Mouse (Mus musculus): ENCODE results near the gene Dlg5.

Dlg5 gene

GRCm38 (mm10) chr14:24132092-24132491 lies 113.6 kb downstream of the Dlg5 start:
- DNase-seq (ENCODE audit: low read depth in 1 of 2, low spot score in 2 of 2), result no peak

DNA sequence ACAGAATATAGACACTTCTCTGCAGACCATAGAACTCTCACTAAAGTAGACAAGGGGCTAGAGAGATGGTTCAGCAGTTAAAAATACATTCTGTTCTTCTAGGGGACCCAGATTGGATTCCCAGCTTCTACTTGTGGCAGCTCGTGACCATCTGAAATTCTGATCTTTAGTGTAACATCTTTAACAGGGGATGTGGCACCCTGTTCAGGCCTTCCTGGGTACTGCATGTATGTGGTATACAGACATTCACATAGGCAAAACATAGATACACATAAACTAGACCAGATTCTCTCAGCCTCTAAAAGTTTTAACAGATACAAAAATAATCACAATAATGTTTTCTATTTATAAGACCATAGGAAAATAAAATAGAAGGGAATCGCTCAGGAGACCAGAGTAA lies 120.7 kb downstream of the Dlg5 start:
- DNase-seq (ENCODE audit: low read depth in 1 of 2, low spot score in 2 of 2), result no peak

- no peak for DNase-seq (ENCODE audit: low read depth in 1 of 2, low spot score in 2 of 2)
These were observed 121.5 kb downstream of the Dlg5 start for GRCm38 (mm10) chr14:24124171-24124570.

- no peak for DNase-seq (ENCODE audit: low read depth in 1 of 2, low spot score in 2 of 2)
These were observed 139.0 kb downstream of the Dlg5 start for GRCm38 (mm10) chr14:24106734-24107133.

DNA sequence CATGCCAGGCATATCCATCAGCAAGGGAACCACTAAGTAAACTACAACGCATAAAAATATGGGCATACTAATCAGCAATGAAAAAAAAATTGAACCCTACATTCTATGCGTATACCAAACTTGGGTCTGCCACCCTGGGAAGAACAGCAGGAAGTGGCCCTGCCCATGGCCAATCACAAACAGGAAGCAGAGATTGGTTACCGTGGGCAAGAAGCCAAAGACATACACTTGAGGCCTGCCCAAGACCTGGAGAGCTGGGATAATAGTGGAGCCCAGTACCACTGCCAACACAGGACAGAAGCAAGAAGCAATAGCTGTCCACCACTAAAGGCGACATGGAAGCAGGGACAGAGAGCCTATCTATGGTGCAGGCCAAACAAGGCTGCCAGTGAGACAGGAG lies 146.9 kb downstream of the Dlg5 start:
- DNase-seq (ENCODE audit: low read depth in 1 of 2, low spot score in 2 of 2), result no peak

GRCm38 (mm10) chr14:24094656-24095055 lies 151.1 kb downstream of the Dlg5 start:
- no peak for DNase-seq (ENCODE audit: low read depth in 1 of 2, low spot score in 2 of 2)

DNA sequence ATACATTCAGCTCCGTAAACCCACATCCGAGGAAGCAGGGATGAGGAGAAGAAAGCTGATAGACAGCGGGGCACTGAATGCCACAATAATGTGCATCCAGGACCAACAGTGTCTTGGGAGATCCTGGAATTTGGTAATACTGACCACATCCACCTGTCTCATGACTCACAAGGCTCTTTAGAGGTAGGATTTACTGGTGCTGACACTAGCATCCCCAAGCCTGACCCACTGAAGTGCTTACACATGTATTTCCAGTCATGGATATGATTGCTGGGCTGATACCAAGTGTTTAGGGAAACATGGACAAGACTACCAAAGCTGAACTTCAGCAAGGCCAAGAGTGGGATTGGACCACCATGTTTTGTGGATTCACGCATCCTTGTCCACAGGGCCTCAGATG lies 152.5 kb downstream of the Dlg5 start:
- no peak for DNase-seq (ENCODE audit: low read depth in 1 of 2, low spot score in 2 of 2)

DNA sequence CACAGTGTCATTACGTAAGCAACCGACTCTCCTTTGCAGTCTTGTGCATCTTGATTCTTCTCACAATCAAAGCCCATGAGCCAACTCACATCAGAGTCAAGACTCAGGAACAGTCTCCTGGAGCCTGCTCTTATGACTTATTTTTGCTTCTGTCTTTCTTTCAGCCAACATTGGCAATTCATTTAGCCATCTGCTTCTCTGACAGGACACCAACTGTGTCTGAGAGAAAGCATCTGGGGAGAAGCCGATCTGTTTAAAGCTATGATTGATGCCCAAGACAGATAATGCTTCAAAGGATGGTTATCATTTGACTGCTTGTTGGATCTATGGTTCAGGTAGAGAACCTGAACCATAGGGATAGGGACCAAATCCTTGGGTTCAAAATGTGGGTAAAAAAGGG lies 153.3 kb downstream of the Dlg5 start:
- DNase-seq (ENCODE audit: low read depth in 1 of 2, low spot score in 2 of 2), result no peak

DNA sequence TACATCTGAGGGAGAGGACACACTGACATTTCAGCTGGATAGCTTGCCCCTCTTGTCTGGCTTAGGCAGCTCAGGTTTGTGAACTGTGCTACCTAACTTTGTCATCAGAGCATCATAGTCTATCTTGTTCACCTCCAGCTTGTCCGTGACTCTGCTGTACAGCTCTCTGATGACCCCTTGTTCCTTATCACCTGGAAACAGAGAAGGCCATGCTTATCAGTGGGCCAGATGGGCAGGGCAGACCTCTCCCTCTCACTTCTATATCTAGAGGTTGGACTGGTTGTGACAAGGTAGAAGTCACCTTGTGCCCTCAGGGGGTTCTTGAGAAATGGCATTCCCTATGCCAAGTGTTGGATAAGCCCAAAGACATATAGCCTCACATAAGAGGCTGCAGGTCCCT lies 154.9 kb downstream of the Dlg5 start:
- DNase-seq (ENCODE audit: low read depth in 1 of 2, low spot score in 2 of 2), result no peak

DNA sequence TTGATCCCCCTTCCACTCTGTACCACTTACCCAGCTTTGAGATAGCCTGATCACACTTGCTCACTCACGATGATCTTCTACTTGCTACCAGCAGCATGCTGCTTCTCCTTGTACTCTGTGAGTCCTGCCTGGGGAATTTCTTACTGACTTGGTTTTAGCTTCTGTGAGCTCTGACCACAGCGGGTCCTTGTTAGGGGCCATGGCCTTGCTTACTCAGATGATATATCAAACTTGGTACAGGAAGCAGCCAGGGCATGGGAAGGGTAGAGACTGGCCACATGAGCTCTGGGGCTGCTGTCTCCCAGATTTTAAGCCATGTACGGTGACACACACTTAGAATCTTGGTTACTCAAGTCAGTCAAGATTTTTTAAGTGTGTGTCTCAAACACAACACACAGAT lies 156.5 kb downstream of the Dlg5 start:
- DNase-seq (ENCODE audit: low read depth in 1 of 2, low spot score in 2 of 2), result no peak

DNA sequence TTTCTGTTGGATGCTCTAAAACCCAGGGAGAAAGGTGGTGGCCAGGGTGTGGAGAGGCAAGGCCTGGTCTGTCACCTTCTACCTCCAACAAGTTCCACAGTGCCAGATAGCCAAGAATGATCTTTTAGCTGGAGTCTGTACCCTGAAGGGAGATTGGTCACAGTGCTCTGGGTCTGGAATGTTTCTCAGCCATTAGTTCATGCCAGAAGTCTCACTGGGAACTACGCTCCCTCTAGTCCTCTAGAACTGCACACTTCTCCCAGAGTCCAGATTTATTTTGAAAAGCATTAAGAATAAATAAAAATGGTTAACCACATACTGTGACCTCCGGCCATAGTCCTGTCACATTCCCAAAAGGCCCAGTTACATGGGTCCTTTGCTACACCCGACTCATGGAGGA lies 158.3 kb downstream of the Dlg5 start:
- no peak for DNase-seq (ENCODE audit: low read depth in 1 of 2, low spot score in 2 of 2)

DNA sequence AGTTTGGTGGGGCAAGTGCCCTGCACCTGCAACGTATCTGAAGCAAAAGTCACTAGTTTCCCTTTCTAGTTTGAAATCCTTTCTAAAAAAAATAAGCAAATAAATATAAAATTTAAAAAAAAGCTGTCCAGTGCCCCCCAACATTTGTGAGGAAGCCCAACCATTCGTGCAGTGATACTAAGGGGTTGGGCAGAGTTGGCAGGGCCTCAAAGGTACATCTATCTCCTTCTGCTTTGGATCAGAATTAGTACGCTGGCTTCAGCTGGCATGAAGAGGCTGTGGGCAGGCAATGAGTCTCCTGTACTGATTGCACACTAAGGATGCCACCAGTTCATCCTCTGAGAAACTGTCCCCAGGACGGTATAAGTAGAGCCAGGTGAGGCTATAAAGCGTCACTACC lies 159.2 kb downstream of the Dlg5 start:
- no peak for DNase-seq (ENCODE audit: low read depth in 1 of 2, low spot score in 2 of 2)

Data from monocyte, adult 2 months (primary cell).